Mouse (Mus musculus) limb, embryonic 14.5 days (tissue): ENCODE measurements around the gene Csnk2b. TPM values are rescaled to one million over a fixed set of nuclear protein-coding genes. Genes with fewer than 3 reads are reported as not detected.
A peak's percentile ranks its signal among the peaks of the same experiment; 100 is the strongest.

Source experiments
- ATAC-seq: fragments of 200-750 bp; cut with Nextera tagmentation; 2 replicates; pipeline ENCODE4 v1.8.0; 2017; ENCODE audit warnings: low read depth, moderate number of reproducible peaks, moderate TSS enrichment; ENCODE audit not compliant: low FRiP score
- DNase-seq: peaks from one replicate; pipeline ENCODE4 v3.0.0-alpha.2; 2015; ENCODE audit warnings: low spot score
- H3K27ac ChIP-seq: fragments of 300-500 bp; sonication (generic); replicated peaks from 2 replicates; pipeline ENCODE4 v1.5.1; 2014; ENCODE audit warnings: low read depth, mild to moderate bottlenecking, low read length, moderate library complexity, mixed read lengths
- H3K27me3 ChIP-seq: fragments of 300-500 bp; sonication (generic); 2 replicates; pipeline ENCODE4 v1.6.1; 2014; ENCODE audit warnings: low read length, mixed read lengths; ENCODE audit not compliant: control insufficient read depth, insufficient read depth
- H3K36me3 ChIP-seq: fragments of 300-500 bp; sonication (generic); 2 replicates; pipeline ENCODE4 v1.6.1; 2014; ENCODE audit warnings: mild to moderate bottlenecking, low read length, moderate library complexity, mixed read lengths; ENCODE audit not compliant: control insufficient read depth, insufficient read depth
- H3K4me1 ChIP-seq: fragments of 300-500 bp; sonication (generic); 2 replicates; pipeline ENCODE4 v1.6.1; 2014; ENCODE audit warnings: antibody characterized with exemption, low read length, mixed read lengths; ENCODE audit not compliant: control insufficient read depth, insufficient read depth
- H3K4me2 ChIP-seq: fragments of 300-500 bp; sonication (generic); replicated peaks from 2 replicates; pipeline ENCODE4 v1.6.1; 2014; ENCODE audit warnings: low read depth, mild to moderate bottlenecking, low read length, moderate library complexity; ENCODE audit not compliant: severe bottlenecking
- H3K4me3 ChIP-seq: fragments of 300-500 bp; sonication (generic); replicated peaks from 2 replicates; pipeline ENCODE4 v1.5.1; 2014; ENCODE audit warnings: low read length
- H3K9ac ChIP-seq: fragments of 300-500 bp; sonication (generic); 2 replicates; pipeline ENCODE4 v1.6.1; 2014; ENCODE audit warnings: mild to moderate bottlenecking, low read depth, low read length, moderate library complexity; ENCODE audit not compliant: severe bottlenecking
- H3K9me3 ChIP-seq: fragments of 300-500 bp; sonication (generic); 2 replicates; pipeline ENCODE4 v1.6.1; 2016; ENCODE audit warnings: low read length; ENCODE audit not compliant: control insufficient read depth
- POLR2A ChIP-seq: fragments of 200-500 bp; IDR thresholded peaks from 2 replicates; pipeline ENCODE4 v1.8.0; 2012; ENCODE audit warnings: inconsistent platforms, mild to moderate bottlenecking, moderate library complexity, borderline replicate concordance; ENCODE audit not compliant: insufficient read depth, insufficient read length; ENCODE audit errors: extremely low read depth
- WGBS: fragments of 180-500 bp; shearing (Covaris S2); extraction: QIAGEN DNeasy Blood & Tissue Kit; methylation state at CpG from one replicate; pipeline ENCODE4 v1.1.7; 2014; 5-methylcytosine and 5-hydroxymethylcytosine counted together
- polyA plus RNA-seq, 2 experiments: library from polyadenylated mRNA; depleted of rRNA in 1 of 2; stranded (reverse) in 1 of 2; unstranded in 1 of 2; fragments of >200 nt; fragmentation: Nextera tagmentation in 1 of 2; extraction: Ambion mirVana in 1 of 2; gene quantifications; 2 replicates each; pipeline versions ENCODE4 v1.2.1 to v1.2.3; 2012 to 2014

Gene Csnk2b
- polyA plus RNA-seq, 2 experiments = 181 to 308 TPM

GRCm38 (mm10) chr17:35121143-35121799 lies 582 bp downstream of the Csnk2b start, which contains the start of gene Gpank1:
TSS of gene Gpank1 (plus strand) at chr17:35121455.
- H3K4me3 ChIP-seq = peak within 1 kb of the TSS; percentile 98
- ATAC-seq (peak; percentile 96), DNase-seq (peak; percentile 100)
- no peaks in the 10 kb centered on the region for H3K27me3 ChIP-seq
- H3K36me3 ChIP-seq = peaks cover 41% of the 10 kb centered on the region
- under 1% methylated on average over 49 of the region's 50 CpGs for WGBS
- peaks cover 12% of the 10 kb centered on the region for H3K4me1 ChIP-seq
- H3K9me3 ChIP-seq = no peaks in the 10 kb centered on the region
- peak within 1 kb of the TSS; percentile 90 for H3K9ac ChIP-seq
- peak within 1 kb of the TSS; percentile 74 for H3K4me2 ChIP-seq
- peak within 1 kb of the TSS; percentile 84 for H3K27ac ChIP-seq
- TF ChIP-seq POLR2A = peak; percentile 68; the same call in 1 of the 2 replicates

GRCm38 (mm10) chr17:35120745-35121142 lies 1.1 kb downstream of the Csnk2b start:
- no peaks in the 10 kb centered on the region for H3K9me3 ChIP-seq
- H3K36me3 ChIP-seq = peaks cover 46% of the 10 kb centered on the region
- H3K4me3 ChIP-seq = peak overlapping the region; percentile 98
- H3K4me2 ChIP-seq = peak overlapping the region; percentile 74
- peaks cover 12% of the 10 kb centered on the region for H3K4me1 ChIP-seq
- TF ChIP-seq POLR2A = no peak
- peak overlapping the region; percentile 71 for H3K27ac ChIP-seq
- no peak for ATAC-seq
- peak overlapping the region; percentile 90 for H3K9ac ChIP-seq
- WGBS = 0% methylated on average over 33 of the region's 33 CpGs
- H3K27me3 ChIP-seq = no peaks in the 10 kb centered on the region
- no peak for DNase-seq

- Histone ChIP-seq H3K36me3 (peaks cover 53% of the 10 kb centered on the region), H3K9ac (no peak within 1 kb of the TSS), H3K27me3 (no peaks in the 10 kb centered on the region), H3K4me2 (no peak within 1 kb of the TSS), H3K27ac (no peak within 1 kb of the TSS), H3K9me3 (no peaks in the 10 kb centered on the region), H3K4me1 (peaks cover 7% of the 10 kb centered on the region), H3K4me3 (no peak within 1 kb of the TSS)
- DNase-seq (no peak), ATAC-seq (no peak)
- WGBS = 88% methylated on average over 8 of the region's 8 CpGs
- TF ChIP-seq POLR2A = no peak
Measured at GRCm38 (mm10) chr17:35115046-35116019, 6.5 kb downstream of the Csnk2b start, which contains the start of gene Ly6g5b. TSS of gene Ly6g5b (minus strand) at chr17:35115428.

- Histone ChIP-seq H3K36me3 (peaks cover 25% of the 10 kb centered on the region), H3K27ac (no peak overlapping the region), H3K9me3 (no peaks in the 10 kb centered on the region), H3K4me2 (no peak overlapping the region), H3K27me3 (no peaks in the 10 kb centered on the region), H3K9ac (no peak overlapping the region), H3K4me3 (no peak overlapping the region), H3K4me1 (no peaks in the 10 kb centered on the region)
- 85% methylated on average over 9 of the region's 9 CpGs for WGBS
- TF ChIP-seq POLR2A = no peak
- no peak for ATAC-seq
- no peak for DNase-seq
Measured at GRCm38 (mm10) chr17:35111774-35112173, 10.1 kb downstream of the Csnk2b start.

GRCm38 (mm10) chr17:35108097-35108496 lies 13.8 kb downstream of the Csnk2b start, which contains the start of gene Ly6g5c:
TSS of gene Ly6g5c (plus strand) at chr17:35108279.
- no peak for TF ChIP-seq POLR2A
- H3K4me1 ChIP-seq = 0 out of 2 replicates have a peak, but pooled peaks cover 2% of the 10 kb centered on the region
- 91% methylated on average over 6 of the region's 6 CpGs for WGBS
- DNase-seq (no peak), ATAC-seq (no peak)
- H3K9ac ChIP-seq = no peak within 1 kb of the TSS
- no peaks in the 10 kb centered on the region for H3K27me3 ChIP-seq
- H3K27ac ChIP-seq = no peak within 1 kb of the TSS
- H3K9me3 ChIP-seq = no peaks in the 10 kb centered on the region
- no peak within 1 kb of the TSS for H3K4me2 ChIP-seq
- H3K36me3 ChIP-seq = peaks cover 10% of the 10 kb centered on the region
- no peak within 1 kb of the TSS for H3K4me3 ChIP-seq
